Mouse (Mus musculus): Measurements from ENCODE around the gene Slc2a9. TPM values are rescaled to one million over a fixed set of nuclear protein-coding genes. Genes with fewer than 3 reads are reported as not detected.

Slc2a9 gene
- total RNA-seq, 2 experiments from 2014 or later, result 2.8 to 2.9 TPM

DNA sequence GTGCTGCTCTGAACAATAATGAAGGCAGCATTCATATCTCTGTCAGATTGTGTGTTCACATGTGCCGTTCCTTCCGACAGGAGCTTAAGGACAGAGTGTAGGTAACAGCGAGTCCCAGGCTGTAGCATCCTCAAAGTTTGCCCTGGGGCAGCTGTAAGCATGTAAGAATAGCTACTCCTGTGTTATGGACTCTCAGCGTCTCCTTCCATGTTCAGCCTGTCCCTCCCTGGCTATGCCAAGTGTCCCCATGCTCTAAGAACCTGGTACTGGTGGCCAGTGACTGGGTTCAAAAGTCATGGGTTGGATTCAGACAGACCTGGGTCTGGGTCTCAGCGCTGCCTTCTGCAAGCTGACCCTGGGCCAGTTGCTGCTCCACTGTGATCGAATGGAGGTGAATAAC is 32.1 kb downstream of the Slc2a9 start:
- DNase-seq (ENCODE audit: low spot score in 2 of 2), result no peak

DNA sequence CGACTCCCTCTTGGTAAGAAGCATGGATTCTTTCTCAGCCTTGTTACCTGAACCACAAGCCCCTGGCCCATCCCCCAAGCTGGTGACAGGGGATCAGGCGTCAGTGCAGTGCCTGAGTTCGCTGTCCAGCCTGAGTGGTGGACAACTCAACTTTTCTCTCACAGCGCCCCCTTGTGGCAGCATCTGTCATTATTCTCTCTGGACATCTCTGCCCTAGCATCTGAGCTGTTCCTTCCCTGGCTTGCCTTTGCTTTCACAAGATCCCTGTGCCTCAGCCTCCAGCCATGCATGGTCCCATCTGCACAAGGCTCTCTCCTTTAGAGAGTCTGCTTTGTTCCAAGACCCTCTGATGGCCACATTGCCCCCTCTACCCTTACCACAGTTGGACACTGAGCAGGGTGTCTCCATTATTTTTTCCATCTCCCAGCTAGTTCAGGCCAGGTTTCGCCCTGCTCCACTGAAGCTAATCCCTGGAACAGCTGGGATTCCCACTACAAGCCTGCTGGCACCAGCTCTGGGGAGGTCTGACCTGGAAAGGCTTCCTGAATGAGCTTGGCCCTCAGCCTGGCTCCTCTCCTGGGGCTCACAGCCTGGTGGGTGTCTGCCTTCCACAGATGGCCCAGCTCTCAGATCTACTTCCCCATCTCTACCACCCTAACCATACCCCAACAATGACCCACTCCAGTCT is 32.9 kb downstream of the Slc2a9 start:
- DNase-seq (ENCODE audit: low spot score in 2 of 2), result peak; percentile 79 to 82

DNA sequence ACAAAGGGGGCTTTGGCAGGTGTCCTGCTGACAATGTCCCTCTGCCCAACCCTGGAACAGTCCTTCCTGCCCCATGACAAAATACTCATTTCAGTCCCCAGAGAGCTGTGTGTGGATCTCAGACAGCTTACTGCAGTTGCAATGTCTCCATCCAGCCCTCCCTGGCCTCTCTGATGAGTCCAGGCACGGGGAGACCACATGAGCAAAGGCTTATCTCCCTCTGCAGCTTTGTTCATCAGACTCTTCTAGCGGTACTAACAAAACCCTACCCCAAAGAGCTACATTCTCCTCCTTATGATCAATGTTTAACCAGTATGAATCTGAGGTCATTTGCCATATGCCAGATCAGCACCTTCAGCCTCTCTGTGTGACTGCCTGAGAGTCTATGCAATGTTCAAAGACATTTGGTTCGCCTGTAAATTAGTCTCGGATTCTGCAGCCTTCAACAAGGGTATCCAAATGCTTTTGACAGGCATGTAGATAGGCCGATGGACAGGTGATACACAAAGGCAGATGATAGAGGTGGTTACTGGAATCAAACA is 36.3 kb downstream of the Slc2a9 start:
- DNase-seq (ENCODE audit: low spot score in 2 of 2), result no peak

- DNase-seq (ENCODE audit: low spot score in 2 of 2), result no peak
Observed at GRCm38 (mm10) chr5:38461261-38461660, 41.7 kb downstream of the Slc2a9 start.

GRCm38 (mm10) chr5:38450936-38451335 is 52.0 kb downstream of the Slc2a9 start:
- no peak for DNase-seq (ENCODE audit: low spot score in 2 of 2)

DNA sequence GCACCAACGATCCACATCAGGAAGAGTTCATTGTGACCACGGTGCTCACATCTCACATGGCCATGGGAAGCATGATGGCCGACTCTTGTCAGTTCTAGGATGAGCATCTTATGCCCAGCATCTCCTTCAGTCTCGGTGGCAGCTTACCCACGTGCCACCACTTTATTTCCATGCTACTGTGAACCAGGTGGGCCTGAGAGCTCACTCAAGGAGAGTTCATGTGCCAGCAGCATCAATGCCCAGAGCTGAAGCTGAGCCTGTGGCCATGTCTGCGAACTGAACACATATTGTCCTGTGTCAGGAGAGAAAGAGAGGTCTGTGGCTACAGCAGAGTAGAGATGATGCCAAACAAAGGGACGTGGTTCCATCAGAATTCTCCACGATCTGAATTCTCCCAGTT is 53.3 kb downstream of the Slc2a9 start:
- DNase-seq (ENCODE audit: low spot score in 2 of 2), result no peak

DNA sequence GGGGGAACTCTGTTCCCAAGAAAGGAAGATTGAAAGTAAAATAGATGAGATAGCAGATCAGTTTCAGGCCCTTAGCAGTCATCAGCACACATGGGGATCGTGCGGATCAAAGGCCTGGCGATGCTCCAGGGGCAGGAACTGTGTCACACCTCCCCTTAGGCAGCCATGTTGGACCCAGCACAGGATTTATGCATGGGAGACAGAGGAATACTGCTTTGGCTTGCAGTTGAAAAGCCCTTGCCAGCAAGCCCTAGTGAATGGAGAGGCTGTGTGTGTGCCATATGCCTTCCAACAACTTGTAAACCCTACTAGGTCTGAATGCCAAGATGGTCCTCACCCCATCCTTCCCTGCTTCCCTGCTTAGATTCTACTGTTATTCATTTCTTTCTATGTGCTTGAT is 54.8 kb downstream of the Slc2a9 start:
- no peak for DNase-seq (ENCODE audit: low spot score in 2 of 2)

DNA sequence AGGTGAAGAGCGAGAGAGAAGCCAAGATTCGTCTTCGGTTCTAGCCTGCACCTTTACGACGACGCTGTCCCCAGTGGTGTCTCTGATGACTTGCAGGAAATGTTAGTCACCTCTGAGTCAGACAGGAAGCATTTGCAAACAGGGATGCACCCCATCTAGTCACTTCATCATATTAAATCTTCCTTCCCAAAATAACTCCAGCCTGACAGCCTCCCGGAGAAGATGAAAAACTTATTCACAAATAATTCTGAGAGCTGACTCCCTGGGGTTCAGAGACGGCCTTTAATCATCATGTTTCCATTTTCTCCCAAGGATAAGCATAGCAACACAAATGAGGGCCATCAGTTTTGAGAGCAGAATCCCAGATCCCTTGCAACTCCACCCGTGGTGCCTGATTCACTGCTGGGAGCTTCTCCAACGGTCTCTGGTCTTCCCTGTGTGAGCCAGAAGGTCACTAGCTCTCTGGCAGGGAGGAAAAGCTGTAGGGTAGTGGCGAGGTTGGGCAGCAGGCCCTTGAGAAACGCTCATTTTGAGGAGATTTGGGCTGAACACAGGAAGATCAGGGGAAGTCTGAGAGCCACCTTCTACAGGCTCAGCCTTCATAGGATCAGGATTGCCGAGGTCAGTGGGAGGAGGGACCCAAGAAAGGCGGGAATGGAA is 56.5 kb downstream of the Slc2a9 start:
- no peak for DNase-seq (ENCODE audit: low spot score in 2 of 2)

DNA sequence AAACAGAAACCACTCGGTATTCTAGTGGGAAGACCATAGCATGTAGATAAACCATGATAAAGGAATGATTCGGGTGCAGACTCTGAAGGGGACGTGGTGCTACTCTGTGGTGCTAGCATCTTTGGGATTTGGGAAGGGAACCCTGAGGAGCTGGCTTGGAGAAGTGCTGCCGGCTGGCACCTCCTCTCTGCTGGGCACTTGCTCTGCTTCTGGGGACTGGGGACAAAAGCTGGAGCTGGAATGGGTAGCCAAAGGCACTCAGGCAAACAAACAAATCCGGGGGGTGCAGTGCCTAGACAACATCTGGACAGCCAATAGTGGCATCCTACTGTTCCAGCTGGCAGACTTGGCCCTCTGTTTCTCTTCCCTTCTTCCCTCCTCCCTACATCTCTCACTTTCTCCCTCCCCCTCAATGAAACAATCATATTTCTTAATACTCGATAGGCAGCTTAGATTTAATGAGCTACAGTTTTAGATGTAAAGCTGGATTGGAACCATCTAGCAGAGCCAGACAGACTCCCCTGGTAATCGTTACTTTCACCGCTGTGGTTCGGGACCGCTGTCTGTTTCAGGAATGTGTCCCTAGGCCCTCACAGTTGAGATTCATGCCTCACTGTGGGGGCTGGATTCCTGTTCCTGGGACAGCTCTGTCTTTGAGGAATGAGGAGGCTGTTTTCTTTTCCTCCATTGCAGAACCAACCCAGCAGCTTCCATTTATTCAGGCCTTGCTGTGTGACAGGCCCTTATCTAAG is 61.7 kb downstream of the Slc2a9 start:
- DNase-seq (ENCODE audit: low spot score in 2 of 2), result no peak

GRCm38 (mm10) chr5:38440252-38441005 is 62.5 kb downstream of the Slc2a9 start:
- no peak for DNase-seq (ENCODE audit: low spot score in 2 of 2)

- DNase-seq (ENCODE audit: low spot score in 2 of 2), result no peak
Observed at GRCm38 (mm10) chr5:38436681-38437080, 66.3 kb downstream of the Slc2a9 start.

GRCm38 (mm10) chr5:38434875-38435274 is 68.1 kb downstream of the Slc2a9 start:
- no peak for DNase-seq (ENCODE audit: low spot score in 2 of 2)

DNA sequence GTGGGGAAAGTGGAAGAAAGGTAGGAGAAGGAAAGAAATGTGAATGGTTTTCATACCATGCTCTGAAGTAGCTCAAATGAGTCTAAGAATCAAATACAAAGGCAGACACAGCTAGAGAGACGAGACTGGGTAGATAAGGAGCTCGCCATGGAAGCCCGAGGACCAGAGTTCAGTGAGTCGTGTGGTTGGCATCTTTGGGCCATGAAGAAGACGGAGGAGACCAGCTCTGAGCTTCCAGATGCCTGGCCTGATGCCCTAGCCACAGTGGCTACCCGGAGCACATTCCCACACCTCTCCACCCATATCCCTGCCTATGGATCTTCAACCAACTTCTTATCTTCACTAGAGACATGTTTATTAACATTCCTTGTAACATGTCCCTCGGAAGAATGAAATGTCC is 71.7 kb downstream of the Slc2a9 start:
- DNase-seq (ENCODE audit: low spot score in 2 of 2), result no peak

- DNase-seq (ENCODE audit: low spot score in 2 of 2), result no peak
Observed at GRCm38 (mm10) chr5:38429106-38429505, 73.8 kb downstream of the Slc2a9 start.

- no peak for DNase-seq (ENCODE audit: low spot score in 2 of 2)
Observed at GRCm38 (mm10) chr5:38427757-38428156, 75.2 kb downstream of the Slc2a9 start.

DNA sequence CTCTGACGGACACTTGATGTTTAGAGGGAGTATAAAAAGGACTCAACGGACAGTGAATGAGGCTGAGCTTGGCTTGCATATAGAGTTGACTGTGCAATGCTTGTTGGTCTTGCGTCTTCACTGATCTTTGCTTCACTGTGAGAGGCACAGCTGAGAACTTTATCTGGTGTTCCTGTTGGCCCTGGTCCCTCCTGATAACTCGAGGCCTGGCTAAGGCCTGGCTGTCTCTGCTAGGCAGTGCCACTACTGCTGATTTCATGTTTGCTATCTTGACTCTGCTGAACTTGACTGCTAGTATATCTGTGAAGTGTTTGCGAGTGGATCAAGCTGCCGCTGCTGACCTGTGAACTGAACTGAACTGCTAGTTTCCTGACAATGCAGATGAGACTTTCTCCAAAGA is 77.4 kb downstream of the Slc2a9 start:
- no peak for DNase-seq (ENCODE audit: low spot score in 2 of 2)

GRCm38 (mm10) chr5:38422426-38422825 is 80.5 kb downstream of the Slc2a9 start:
- no peak for DNase-seq (ENCODE audit: low spot score in 2 of 2)

- DNase-seq (ENCODE audit: low spot score in 2 of 2), result peak in 1 of 2 experiments; percentile 58
Observed at GRCm38 (mm10) chr5:38418799-38419198, 84.1 kb downstream of the Slc2a9 start.

DNA sequence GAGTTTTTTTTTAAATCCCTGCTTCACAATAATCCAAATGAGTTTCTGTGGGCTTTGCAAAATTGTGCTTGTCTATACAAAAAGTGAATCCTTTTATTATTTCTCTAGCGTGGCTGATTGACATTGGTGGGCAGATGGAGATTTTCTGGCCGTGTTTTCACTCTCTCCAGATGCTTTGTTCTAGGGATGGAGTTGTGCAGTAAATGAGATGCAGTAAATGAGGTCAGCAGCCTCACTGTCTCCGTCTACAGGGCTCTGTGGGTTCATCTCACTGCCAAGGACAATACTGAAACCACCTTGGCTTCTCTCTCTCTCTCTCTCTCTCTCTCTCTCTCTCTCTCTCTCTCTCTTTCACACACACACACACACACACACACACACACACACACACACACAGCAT is 99.3 kb downstream of the Slc2a9 start:
- no peak for DNase-seq (ENCODE audit: low spot score in 2 of 2)

DNA sequence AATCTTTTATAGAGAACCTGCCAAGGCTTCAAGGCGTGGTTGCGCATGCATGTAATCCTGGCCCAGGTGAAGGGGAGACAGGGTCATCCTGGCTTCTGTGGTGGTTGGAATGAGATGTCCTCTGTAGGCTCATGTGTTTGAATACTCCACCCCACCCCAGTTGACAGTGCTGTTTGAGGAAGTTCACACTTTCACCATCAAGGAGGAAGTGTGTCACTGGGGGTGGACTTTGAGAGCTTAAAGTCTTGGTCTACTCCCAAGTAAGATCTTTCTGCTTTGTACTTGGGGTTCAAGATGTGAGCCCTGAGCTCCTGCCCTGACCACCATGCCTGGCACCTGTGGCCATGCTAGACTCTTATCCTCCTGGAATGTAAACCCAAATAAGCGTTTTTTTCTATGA is 100.7 kb downstream of the Slc2a9 start:
- DNase-seq (ENCODE audit: low spot score in 2 of 2), result no peak

GRCm38 (mm10) chr5:38388857-38389256 is 114.1 kb downstream of the Slc2a9 start:
- no peak for DNase-seq (ENCODE audit: low spot score in 2 of 2)
